In genomic region chr1:191875006-191875405, GRCm38 (mm10) we compare ENCODE assay signal across 19 mouse cellular contexts. TPM values are rescaled to one million over a fixed set of nuclear protein-coding genes. Genes with fewer than 3 reads are reported as not detected.
DNase-seq lines count a peak whose midpoint lies in the region; ATAC-seq and TF ChIP-seq lines count a peak whose summit lies in the region.
"Had no signal": no experiment of that assay in that cellular context is flagged by ENCODE, and none has a peak within 500 bp of the region (broad histone marks: within the 10 kb centered on the region; RNA-seq: fewer than 3 reads in every experiment).

No protein-coding gene starts in this region.

- H3K9ac ChIP-seq in MEL (ENCODE audit: control insufficient read depth, low read depth, low read length, poor library complexity, severe bottlenecking): no peak overlapping the region; the same call in 1 of the 2 replicates
- H3K9ac ChIP-seq in liver, embryonic 11.5 days (ENCODE audit: low read depth, low read length): no peak overlapping the region
- H3K9ac ChIP-seq: forebrain, embryonic 15.5 days; hindbrain, embryonic 12.5 days had no signal

- H3K36me3 ChIP-seq in G1E (replicated peaks) (no peaks in the 10 kb centered on the region), MEL (ENCODE audit: control insufficient read depth in 1 of 2, insufficient read depth in 2 of 2, low read length in 2 of 2) (peaks cover 0 to 6% of the 10 kb centered on the region in 2 experiments; a peak in 2 of 4 replicates)
- no peaks in the 10 kb centered on the region for H3K36me3 ChIP-seq in liver, embryonic 11.5 days (ENCODE audit: control insufficient read depth, insufficient read depth, low read length)
- H3K36me3 ChIP-seq: forebrain, embryonic 15.5 days; hindbrain, embryonic 12.5 days had no signal

- no peaks in the 10 kb centered on the region for H3K79me2 ChIP-seq in MEL (ENCODE audit: control insufficient read depth, insufficient read depth, low read length, poor library complexity)

- no peak overlapping the region for H3K4me2 ChIP-seq in liver, embryonic 11.5 days
- H3K4me2 ChIP-seq: forebrain, embryonic 15.5 days; hindbrain, embryonic 12.5 days; midbrain, embryonic 11.5 days had no signal

- H3K4me3 ChIP-seq in G1E (ENCODE audit: low read depth, low read length): no peak overlapping the region
- peak overlapping the region; percentile 38 to 48 for H3K4me3 ChIP-seq in MEL (ENCODE audit: control insufficient read depth in 1 of 2, insufficient read depth in 1 of 2, low read depth in 2 of 2, low read length in 2 of 2)
- no peak overlapping the region for H3K4me3 ChIP-seq in liver, embryonic 11.5 days (ENCODE audit: low read depth, low read length)
- H3K4me3 ChIP-seq: erythroblast, embryonic 14.5 days; forebrain, embryonic 15.5 days; hindbrain, embryonic 12.5 days had no signal

- no peak for DNase-seq in G1E (ENCODE audit: low spot score)
- DNase-seq in MEL (ENCODE audit: low read depth, low spot score): peak; percentile 91
- DNase-seq in liver, embryonic 11.5 days (ENCODE audit: low spot score): no peak
- no peak for DNase-seq in adrenal gland, postnatal 25 days
- DNase-seq in retina, embryonic 14.5 days (ENCODE audit: low spot score): no peak
- DNase-seq in layer of hippocampus, postnatal 10 days (ENCODE audit: low spot score in 2 of 2): no peak
- DNase-seq: cerebellum, adult 18-20 months; cerebellum, postnatal 25 days; heart, postnatal 10 days; lung, adult 2 months; retina, postnatal 1 day; right cerebral cortex, postnatal 4 days had no signal

- WGBS in liver, embryonic 11.5 days: 61% methylated on average over 7 of the region's 7 CpGs

- no peak for TF ChIP-seq POLR2A in MEL (IDR thresholded peaks at IDR 0.05; ENCODE audit: control insufficient read depth in 1 of 2, insufficient read depth in 1 of 2, low read depth in 1 of 2, low read length in 2 of 2, poor library complexity in 1 of 2)

- peaks cover 59% of the 10 kb centered on the region for H3K4me1 ChIP-seq in G1E (ENCODE audit: insufficient read depth, low read depth, low read length)
- H3K4me1 ChIP-seq in MEL (ENCODE audit: control insufficient read depth in 1 of 2, insufficient read depth in 2 of 2, low read length in 2 of 2): peaks cover 0 to 23% of the 10 kb centered on the region in 2 experiments; a peak in 3 of 4 replicates
- peaks cover 22% of the 10 kb centered on the region for H3K4me1 ChIP-seq in liver, embryonic 11.5 days (replicated peaks; ENCODE audit: control insufficient read depth, insufficient read depth, low read length)
- H3K4me1 ChIP-seq: hindbrain, embryonic 12.5 days had no signal

- H3K9me3 ChIP-seq in G1E (replicated peaks): peaks cover 2% of the 10 kb centered on the region
- no peaks in the 10 kb centered on the region for H3K9me3 ChIP-seq in MEL (replicated peaks; ENCODE audit: insufficient read depth, low read length)
- no peaks in the 10 kb centered on the region for H3K9me3 ChIP-seq in liver, embryonic 11.5 days (ENCODE audit: control insufficient read depth, low read length)
- H3K9me3 ChIP-seq: forebrain, embryonic 15.5 days; hindbrain, embryonic 12.5 days had no signal

- H3K27me3 ChIP-seq in G1E (ENCODE audit: insufficient read depth, low read length) (peaks cover 5% of the 10 kb centered on the region; the same call in 1 of the 2 replicates), MEL (ENCODE audit: control insufficient read depth in 1 of 2, insufficient read depth in 2 of 2, low read length in 2 of 2) (no peaks in the 10 kb centered on the region)
- H3K27me3 ChIP-seq in liver, embryonic 11.5 days (replicated peaks; ENCODE audit: control insufficient read depth, insufficient read depth, low read length): no peaks in the 10 kb centered on the region
- H3K27me3 ChIP-seq: forebrain, embryonic 15.5 days; hindbrain, embryonic 12.5 days had no signal

- TF ChIP-seq RAD21 in MEL (IDR thresholded peaks at IDR 0.05; ENCODE audit: low read depth, low read length): no peak

- TF ChIP-seq EP300 in MEL (IDR thresholded peaks at IDR 0.05; ENCODE audit: low read depth in 1 of 2, low read length in 2 of 2): peak; percentile 74 to 93

- H3K27ac ChIP-seq in MEL (ENCODE audit: control insufficient read depth, low read depth, low read length): peak overlapping the region; percentile 74
- no peak overlapping the region for H3K27ac ChIP-seq in liver, embryonic 11.5 days (ENCODE audit: low read depth, low read length)
- H3K27ac ChIP-seq: forebrain, embryonic 15.5 days; hindbrain, embryonic 12.5 days had no signal

- no peak for TF ChIP-seq CTCF in G1E (IDR thresholded peaks at IDR 0.05; ENCODE audit: low read depth, low read length)
- TF ChIP-seq CTCF in MEL (IDR thresholded peaks at IDR 0.05 in 2 of 3, conservative IDR thresholded peaks at IDR 0.05 in 1 of 3; ENCODE audit: control insufficient read depth in 1 of 3, insufficient read depth in 1 of 3, low read depth in 2 of 3, low read length in 3 of 3, poor library complexity in 1 of 3, severe bottlenecking in 1 of 3): no peak

- peak; percentile 31 for ATAC-seq in G1E (ENCODE audit: extremely low read depth, insufficient number of reproducible peaks, low FRiP score, poor library complexity, severe bottlenecking)
- peak; percentile 52; the same call in 1 of the 2 replicates for ATAC-seq in liver, embryonic 11.5 days (replicated peaks; ENCODE audit: low FRiP score)
- ATAC-seq in megakaryocyte progenitor cell, adult 5-6 weeks (replicated peaks; ENCODE audit: poor library complexity): peak; percentile 49
- ATAC-seq: activated CD4-positive, CD25-positive, alpha-beta regulatory T cell, adult 4 months; forebrain, embryonic 15.5 days; inflammation-experienced regulatory T-cells, adult 6 months had no signal

TF ChIP-seq in MEL, 35 proteins besides CTCF, POLR2A, EP300 and RAD21:
- TF ChIP-seq HCFC1 (IDR thresholded peaks at IDR 0.05; ENCODE audit: low read depth, low read length): peak; percentile 8; the same call in 1 of the 2 replicates
- no peak for TF ChIP-seq POLR2AphosphoS2 (IDR thresholded peaks at IDR 0.05; ENCODE audit: low read length)
- TF ChIP-seq TAL1 (IDR thresholded peaks at IDR 0.05; ENCODE audit: low read length): peak; percentile 93
- TF ChIP-seq BHLHE40 (IDR thresholded peaks at IDR 0.05; ENCODE audit: borderline replicate concordance, low read depth, low read length): peak; percentile 19; the same call in 1 of the 2 replicates
- peak; percentile 100 for TF ChIP-seq RCOR1 (IDR thresholded peaks at IDR 0.05; ENCODE audit: low read depth, low read length)
- TF ChIP-seq MAZ (IDR thresholded peaks at IDR 0.05; ENCODE audit: low read depth, low read length): 0 out of 2 replicates have a peak, but pooled peaks have one; percentile 22
- peak; percentile 88 for TF ChIP-seq ETS1 (IDR thresholded peaks at IDR 0.05; ENCODE audit: low read depth, low read length)
- peak; percentile 19; the same call in 1 of the 2 replicates for TF ChIP-seq SIN3A (IDR thresholded peaks at IDR 0.05; ENCODE audit: low read length)
- TF ChIP-seq GATA1 (IDR thresholded peaks at IDR 0.05; ENCODE audit: low read depth, low read length): peak; percentile 90
- TF ChIP-seq CHD1 (IDR thresholded peaks at IDR 0.05; ENCODE audit: low read depth, low read length): no peak
- no peak for TF ChIP-seq USF1 (IDR thresholded peaks at IDR 0.05; ENCODE audit: low read depth, low read length)
- TF ChIP-seq TCF12 (IDR thresholded peaks at IDR 0.05; ENCODE audit: low read depth, low read length): peak; percentile 93

RNA-seq across cellular contexts. Expression of gene Slc30a1, which starts 31.6 kb away (rescaled TPM):
- total RNA-seq in G1E (2014; fragmentation: Nextera tagmentation): 12.0 and 14.4 TPM in 2 replicates
- 16.0 and 16.1 TPM in 2 replicates for total RNA-seq in G1E (2017)
- polyA plus RNA-seq in G1E (2012): 12.0 and 12.8 TPM in 2 replicates
- total RNA-seq in MEL (2012; rRNA removed): 10.2 and 10.7 TPM in 2 replicates
- 10 to 100 TPM in 1 of 2 experiments, not detected in 1; 10.4 TPM for polyA plus RNA-seq in MEL (2012; ENCODE audit: insufficient read depth in 1 of 2, insufficient read length in 2 of 2, low read depth in 1 of 2, low replicate concordance in 2 of 2, missing spikeins in 1 of 2)
- 2.6 and 3.1 TPM in 2 replicates for polyA plus RNA-seq in liver, embryonic 11.5 days (2014; fragmentation: Nextera tagmentation; extraction: Ambion mirVana)
- 4.7 TPM in 2 replicates for total RNA-seq in megakaryocyte progenitor cell, adult 5-6 weeks (2015)
- 5.3 and 5.6 TPM in 2 replicates for total RNA-seq in megakaryocyte progenitor cell, adult 5-6 weeks (2017)
- total RNA-seq in adrenal gland, postnatal 25 days (2021): 19.8 and 22.0 TPM in 2 replicates
- 10 to 100 TPM; 27.5 to 36.4 TPM for total RNA-seq in layer of hippocampus, postnatal 10 days (2021)

RNA-seq across cellular contexts. Expression of gene Nek2, which starts 53.8 kb away (rescaled TPM):
- 42.0 and 61.9 TPM in 2 replicates for total RNA-seq in G1E (2014; fragmentation: Nextera tagmentation)
- total RNA-seq in G1E (2017): 39.2 and 40.6 TPM in 2 replicates
- 11.5 and 17.3 TPM in 2 replicates for polyA plus RNA-seq in G1E (2012)
- total RNA-seq in MEL (2012; rRNA removed): 34.9 and 35.8 TPM in 2 replicates
- 10 to 100 TPM in 1 of 2 experiments, not detected in 1; 56.5 TPM for polyA plus RNA-seq in MEL (2012; ENCODE audit: insufficient read depth in 1 of 2, insufficient read length in 2 of 2, low read depth in 1 of 2, low replicate concordance in 2 of 2, missing spikeins in 1 of 2)
- polyA plus RNA-seq in liver, embryonic 11.5 days (2014; fragmentation: Nextera tagmentation; extraction: Ambion mirVana): 54.2 and 60.5 TPM in 2 replicates
- total RNA-seq in megakaryocyte progenitor cell, adult 5-6 weeks (2015): 22.4 and 23.4 TPM in 2 replicates
- 35.8 and 36.8 TPM in 2 replicates for total RNA-seq in megakaryocyte progenitor cell, adult 5-6 weeks (2017)
- total RNA-seq in adrenal gland, postnatal 25 days (2021): 6.7 and 6.8 TPM in 2 replicates
- 1 to 10 TPM; 3.5 to 4.1 TPM for total RNA-seq in layer of hippocampus, postnatal 10 days (2021)

Comparison
In these comparisons a context has a peak if more than half of its experiments do, and no peak if none do; other contexts are left out.
1. H3K4me3 ChIP-seq: peak in MEL (2 of 2); none in G1E (single experiment) and liver, embryonic 11.5 days (single experiment).
2. Peak in every context shown above with its lines, with median percentiles within 50 percentile points of each other: ATAC-seq.